Mouse (Mus musculus): ENCODE data around the gene Gm614.

- TF ChIP-seq POLR2A (IDR thresholded peaks at IDR 0.05; ENCODE audit: borderline replicate concordance, extremely low read depth, low read depth, low read length) (no peak), CTCF (IDR thresholded peaks at IDR 0.05; ENCODE audit: insufficient read depth, low read length) (no peak)
These were observed 9.6 kb upstream of the Gm614 start for GRCm38 (mm10) chrX:101273410-101273809.
